Mouse (Mus musculus) A20 (cell line): ENCODE measurements around the gene Klrc1.
"Not testable (repeated sequence)": the region's sequence is repeated elsewhere in the genome, so short reads cannot be mapped to it uniquely, and the experiment has no call there.

Experiments
- DNase-seq: peaks from one replicate; pipeline ENCODE4 v3.0.0-alpha.2; 2011; ENCODE audit warnings: low read depth, low spot score

The Klrc1 gene

GRCm38 (mm10) chr6:129678873-129679272, at the start of gene Klrc1:
TSS of gene Klrc1 (minus strand) at chr6:129678973.
- DNase-seq = no peak

GRCm38 (mm10) chr6:129727237-129727636, 48.5 kb upstream of the Klrc1 start:
- DNase-seq = no peak

GRCm38 (mm10) chr6:129721390-129721789, 42.6 kb upstream of the Klrc1 start:
- no peak for DNase-seq

- DNase-seq = no peak
These were observed 41.7 kb upstream of the Klrc1 start for GRCm38 (mm10) chr6:129720487-129720886.

- no peak for DNase-seq
These were observed 38.3 kb upstream of the Klrc1 start, which contains the start of gene Klri1 for GRCm38 (mm10) chr6:129717032-129717431. TSS of gene Klri1 (minus strand) at chr6:129717132.

- no peak for DNase-seq
These were observed 34.8 kb upstream of the Klrc1 start for GRCm38 (mm10) chr6:129713566-129713965.

- DNase-seq = not testable (repeated sequence)
These were observed 12.7 kb upstream of the Klrc1 start for GRCm38 (mm10) chr6:129691436-129691835.

GRCm38 (mm10) chr6:129680379-129680778, 1.6 kb upstream of the Klrc1 start:
- DNase-seq = no peak

- DNase-seq = not testable (repeated sequence)
These were observed 17.5 kb downstream of the Klrc1 start for GRCm38 (mm10) chr6:129661301-129661700.

GRCm38 (mm10) chr6:129660589-129660988, 18.2 kb downstream of the Klrc1 start, which contains the start of gene Klrc2:
TSS of gene Klrc2 (minus strand) at chr6:129660689.
- DNase-seq = not testable (repeated sequence)

- not testable (repeated sequence) for DNase-seq
These were observed 34.7 kb downstream of the Klrc1 start for GRCm38 (mm10) chr6:129644054-129644453.

GRCm38 (mm10) chr6:129643237-129643636, 35.5 kb downstream of the Klrc1 start, which contains the start of gene Klrc3:
TSS of gene Klrc3 (minus strand) at chr6:129643337.
- DNase-seq = not testable (repeated sequence)

GRCm38 (mm10) chr6:129631046-129631445, 47.7 kb downstream of the Klrc1 start:
- DNase-seq = not testable (repeated sequence)

- peak; percentile 9 for DNase-seq
These were observed 55.0 kb downstream of the Klrc1 start, which contains the start of gene Klrk1 for GRCm38 (mm10) chr6:129623735-129624134. TSS of gene Klrk1 (minus strand) at chr6:129623864.
